ENCODE assay signal across 16 mouse cellular contexts in the genomic region with DNA sequence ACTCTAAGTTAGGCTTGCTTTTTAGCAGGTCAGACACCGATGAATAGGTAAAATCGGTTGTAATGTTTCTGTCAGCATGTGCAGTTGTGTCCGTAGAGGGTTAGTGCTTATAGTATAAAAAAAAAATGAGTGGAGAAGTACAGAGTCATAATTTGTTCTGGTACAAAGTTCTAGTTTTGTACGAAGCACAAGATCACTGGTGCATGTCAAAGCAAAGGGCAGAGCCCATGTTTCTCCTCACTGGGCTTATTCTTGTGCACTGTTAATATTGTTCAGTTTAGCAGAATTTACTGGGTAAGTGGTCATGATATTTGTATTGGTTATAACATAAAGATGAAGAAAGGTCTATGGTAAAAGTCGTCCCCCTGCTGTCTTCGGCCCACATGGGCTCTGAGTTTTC.
DNase-seq lines count a peak whose midpoint lies in the region; TF ChIP-seq lines count a peak whose summit lies in the region.
"Had no signal": no experiment of that assay in that cellular context is flagged by ENCODE, and none has a peak within 500 bp of the region (broad histone marks: within the 10 kb centered on the region; RNA-seq: fewer than 3 reads in every experiment).

No protein-coding gene starts in this region.

- no peak for TF ChIP-seq CTCF in kidney, adult 2 months (conservative IDR thresholded peaks at IDR 0.05; ENCODE audit: insufficient read depth, insufficient read length, low read depth, low read length)

- peak overlapping the region; percentile 100 for H3K27ac ChIP-seq in kidney, adult 2 months (ENCODE audit: insufficient read depth, low read depth, low read length)
- H3K27ac ChIP-seq: embryonic facial prominence, embryonic 13.5 days; forebrain, embryonic 12.5 days; heart, adult 2 months; hindbrain, embryonic 10.5 days; hindbrain, embryonic 14.5 days had no signal

- H3K4me1 ChIP-seq in kidney, adult 2 months (ENCODE audit: control insufficient read depth, insufficient read depth, low read length): peaks cover 17% of the 10 kb centered on the region

- TF ChIP-seq POLR2A in kidney, adult 2 months (IDR thresholded peaks at IDR 0.05; ENCODE audit: low read depth, low read length): no peak

- no peak overlapping the region for H3K4me3 ChIP-seq in kidney, adult 2 months (ENCODE audit: insufficient read depth, low read depth, low read length)
- H3K4me3 ChIP-seq: embryonic facial prominence, embryonic 13.5 days; forebrain, embryonic 12.5 days; heart, adult 2 months; hindbrain, embryonic 10.5 days had no signal

- peak; percentile 85 for DNase-seq in kidney, adult 2 months
- DNase-seq in kidney, adult 9 months: peak; percentile 86
- peak; percentile 19 for DNase-seq in kidney, postnatal 10 days
- no peak for DNase-seq in cerebellum, adult 9-11 months
- DNase-seq in frontal cortex, postnatal 25 days (ENCODE audit: low spot score in 2 of 2): no peak
- no peak for DNase-seq in layer of hippocampus, postnatal 36 days
- DNase-seq: adrenal gland, adult 2 months; adrenal gland, postnatal 25 days; cerebellum, adult 18-20 months; cerebellum, postnatal 25 days; gastrocnemius, postnatal 14 days; heart, adult 2 months had no signal

- 33% methylated on average over 6 of the region's 6 CpGs for WGBS in kidney, adult 2 months

- H3K27me3 ChIP-seq in kidney, adult 2 months (replicated peaks; ENCODE audit: control insufficient read depth, insufficient read depth, low read length): no peaks in the 10 kb centered on the region; the same call in 1 of the 2 replicates
- H3K27me3 ChIP-seq: embryonic facial prominence, embryonic 13.5 days; forebrain, embryonic 12.5 days had no signal

- no peaks in the 10 kb centered on the region for H3K36me3 ChIP-seq in kidney, adult 2 months (ENCODE audit: control insufficient read depth, insufficient read depth, low read length)
- H3K36me3 ChIP-seq: embryonic facial prominence, embryonic 13.5 days; forebrain, embryonic 12.5 days; hindbrain, embryonic 10.5 days had no signal

Comparison
In these comparisons a context has a peak if more than half of its experiments do, and no peak if none do; other contexts are left out.
1. DNase-seq: peak in kidney, adult 2 months (single experiment), kidney, adult 9 months (single experiment) and kidney, postnatal 10 days (single experiment); none in cerebellum, adult 9-11 months (single experiment), frontal cortex, postnatal 25 days (0 of 2) and layer of hippocampus, postnatal 36 days (0 of 2).